Mouse (Mus musculus) left cerebral cortex, adult 9 months (tissue): Measurements from ENCODE around the gene Klhl25.
"Not testable (repeated sequence)": the region's sequence is repeated elsewhere in the genome, so short reads cannot be mapped to it uniquely, and the experiment has no call there.

ENCODE experiments used
- DNase-seq, 2 experiments: peaks; one replicate each; pipeline ENCODE4 v3.0.0; 2022; ENCODE audit warnings: low spot score in 2 of 2

Klhl25 gene

GRCm38 (mm10) chr7:75848115-75848775, at the start of gene Klhl25:
Gene Klhl25, plus strand, starts transcription at chr7:75848310.
- peak; percentile 87 to 98 for DNase-seq

GRCm38 (mm10) chr7:75800530-75800929, 47.6 kb upstream of the Klhl25 start:
- DNase-seq, result no peak

GRCm38 (mm10) chr7:75801022-75801421, 47.1 kb upstream of the Klhl25 start:
- DNase-seq, result no peak

GRCm38 (mm10) chr7:75801621-75802358, 46.3 kb upstream of the Klhl25 start:
- no peak for DNase-seq

- no peak for DNase-seq
These were observed 45.2 kb upstream of the Klhl25 start for GRCm38 (mm10) chr7:75802887-75803286.

GRCm38 (mm10) chr7:75806161-75806560, 41.9 kb upstream of the Klhl25 start:
- DNase-seq, result no peak

GRCm38 (mm10) chr7:75806711-75807110, 41.4 kb upstream of the Klhl25 start:
- no peak for DNase-seq

- no peak for DNase-seq
These were observed 40.4 kb upstream of the Klhl25 start for GRCm38 (mm10) chr7:75807460-75808304.

- no peak for DNase-seq
These were observed 27.4 kb upstream of the Klhl25 start for GRCm38 (mm10) chr7:75820687-75821086.

- DNase-seq, result no peak
These were observed 25.9 kb upstream of the Klhl25 start for GRCm38 (mm10) chr7:75822087-75822668.

GRCm38 (mm10) chr7:75823071-75823470, 25.0 kb upstream of the Klhl25 start:
- DNase-seq, result no peak

GRCm38 (mm10) chr7:75826360-75827103, 21.6 kb upstream of the Klhl25 start:
- DNase-seq, result no peak

GRCm38 (mm10) chr7:75827357-75827756, 20.8 kb upstream of the Klhl25 start:
- no peak for DNase-seq

- DNase-seq, result peak in 1 of 2 experiments; percentile 72
These were observed 20.3 kb upstream of the Klhl25 start for GRCm38 (mm10) chr7:75827850-75828249.

- DNase-seq, result no peak
These were observed 19.6 kb upstream of the Klhl25 start for GRCm38 (mm10) chr7:75828536-75828935.

- DNase-seq, result no peak
These were observed 17.7 kb upstream of the Klhl25 start for GRCm38 (mm10) chr7:75830251-75831060.

GRCm38 (mm10) chr7:75833960-75834359, 14.2 kb upstream of the Klhl25 start:
- not testable (repeated sequence) for DNase-seq

- not testable (repeated sequence) for DNase-seq
These were observed 13.0 kb upstream of the Klhl25 start for GRCm38 (mm10) chr7:75834932-75835631.

GRCm38 (mm10) chr7:75840071-75840470, 8.0 kb upstream of the Klhl25 start:
- no peak for DNase-seq

- no peak for DNase-seq
These were observed 5.8 kb upstream of the Klhl25 start for GRCm38 (mm10) chr7:75842306-75842705.
